Mouse (Mus musculus) layer of hippocampus, postnatal 25 days (tissue): ENCODE measurements around the gene Pld3. TPM values are rescaled to one million over a fixed set of nuclear protein-coding genes. Genes with fewer than 3 reads are reported as not detected.

ENCODE experiments used
- DNase-seq, 2 experiments: peaks; one replicate each; pipeline ENCODE4 v3.0.0; 2022; ENCODE audit warnings: mixed read lengths in 2 of 2, low spot score in 1 of 2; ENCODE audit errors: extremely low spot score in 1 of 2
- total RNA-seq, 2 experiments: library from RNA; stranded (reverse); gene quantifications; 2 replicates each; pipeline ENCODE4 v1.2.3; 2021

Pld3 gene
- total RNA-seq, 2 experiments from 2014 or later = 625 to 635 TPM

GRCm38 (mm10) chr7:27572133-27572532, 19.1 kb upstream of the Pld3 start:
- DNase-seq = no peak

- DNase-seq = no peak
Measured at GRCm38 (mm10) chr7:27569580-27570224, 16.7 kb upstream of the Pld3 start.

- no peak for DNase-seq
Measured at GRCm38 (mm10) chr7:27560978-27561377, 8.0 kb upstream of the Pld3 start.

- no peak for DNase-seq
Measured at GRCm38 (mm10) chr7:27560291-27560887, 7.4 kb upstream of the Pld3 start.

- DNase-seq = no peak
Measured at GRCm38 (mm10) chr7:27552070-27552469, 948 bp downstream of the Pld3 start.

- DNase-seq = no peak
Measured at GRCm38 (mm10) chr7:27549597-27549996, 3.4 kb downstream of the Pld3 start.

- DNase-seq = no peak
Measured at GRCm38 (mm10) chr7:27544675-27545370, 8.2 kb downstream of the Pld3 start.

- DNase-seq = no peak
Measured at GRCm38 (mm10) chr7:27543851-27544250, 9.2 kb downstream of the Pld3 start.

- no peak for DNase-seq
Measured at GRCm38 (mm10) chr7:27543065-27543464, 10.0 kb downstream of the Pld3 start.

GRCm38 (mm10) chr7:27542392-27543033, 10.5 kb downstream of the Pld3 start:
- DNase-seq = peak; percentile 80 to 81

- DNase-seq = no peak
Measured at GRCm38 (mm10) chr7:27541922-27542321, 11.1 kb downstream of the Pld3 start.

- peak; percentile 69 to 74 for DNase-seq
Measured at GRCm38 (mm10) chr7:27541431-27541830, 11.6 kb downstream of the Pld3 start.

- no peak for DNase-seq
Measured at GRCm38 (mm10) chr7:27540935-27541334, 12.1 kb downstream of the Pld3 start.

- no peak for DNase-seq
Measured at GRCm38 (mm10) chr7:27540521-27540920, 12.5 kb downstream of the Pld3 start.

GRCm38 (mm10) chr7:27538797-27539196, 14.2 kb downstream of the Pld3 start:
- no peak for DNase-seq

GRCm38 (mm10) chr7:27537998-27538397, 15.0 kb downstream of the Pld3 start:
- DNase-seq = peak in 1 of 2 experiments; percentile 5

- DNase-seq = no peak
Measured at GRCm38 (mm10) chr7:27536618-27537017, 16.4 kb downstream of the Pld3 start.

- DNase-seq = no peak
Measured at GRCm38 (mm10) chr7:27535386-27535785, 17.6 kb downstream of the Pld3 start.

- DNase-seq = no peak
Measured at GRCm38 (mm10) chr7:27532480-27533050, 20.5 kb downstream of the Pld3 start.

GRCm38 (mm10) chr7:27531707-27532106, 21.3 kb downstream of the Pld3 start:
- no peak for DNase-seq

- DNase-seq = no peak
Measured at GRCm38 (mm10) chr7:27530937-27531336, 22.1 kb downstream of the Pld3 start.
